Comparison of ENCODE assay signal across 18 mouse cellular contexts in genomic region chr14:23521080-23521684, GRCm38 (mm10).
DNase-seq lines count a peak whose midpoint lies in the region; ATAC-seq and TF ChIP-seq lines count a peak whose summit lies in the region.
"Had no signal": no experiment of that assay in that cellular context is flagged by ENCODE, and none has a peak within 500 bp of the region (broad histone marks: within the 10 kb centered on the region; RNA-seq: fewer than 3 reads in every experiment).

No protein-coding gene starts in this region.

- H3K27me3 ChIP-seq in kidney, embryonic 14.5 days (ENCODE audit: control insufficient read depth, insufficient read depth, low read length) = 0 out of 2 replicates have a peak, but pooled peaks cover 7% of the 10 kb centered on the region
- no peaks in the 10 kb centered on the region for H3K27me3 ChIP-seq in embryonic facial prominence, embryonic 12.5 days
- H3K27me3 ChIP-seq: forebrain, embryonic 15.5 days; heart, embryonic 15.5 days; neural tube, embryonic 12.5 days had no signal

- DNase-seq in kidney, postnatal 36 days = peak; percentile 10 to 13
- DNase-seq in forelimb bud, embryonic 11.5 days (ENCODE audit: low read depth, low spot score) = peak; percentile 59
- DNase-seq in lung, postnatal 36 days = peak; percentile 7
- no peak for DNase-seq in left cerebral cortex, adult 2 months (ENCODE audit: extremely low spot score in 1 of 2, low spot score in 2 of 2)
- no peak for DNase-seq in thymus, postnatal 10 days (ENCODE audit: low spot score in 2 of 2)
- DNase-seq: adrenal gland, postnatal 36 days; cerebellum, adult 2 months; gastrocnemius, adult 2 months; heart, adult 18-20 months; spleen, adult 18-20 months; thymus, adult 18-20 months had no signal

- intact Hi-C loops in left cerebral cortex, adult 2 months (cut with DNase I) = no loop called here

- H3K4me2 ChIP-seq in kidney, embryonic 14.5 days (replicated peaks; ENCODE audit: low read depth, low read length) = no peak overlapping the region
- H3K4me2 ChIP-seq in embryonic facial prominence, embryonic 12.5 days (replicated peaks) = no peak overlapping the region
- H3K4me2 ChIP-seq: forebrain, embryonic 15.5 days; heart, embryonic 15.5 days; liver, embryonic 11.5 days; midbrain, embryonic 11.5 days; neural tube, embryonic 12.5 days had no signal

- no peak overlapping the region for H3K27ac ChIP-seq in kidney, embryonic 14.5 days (ENCODE audit: low read depth, low read length)
- H3K27ac ChIP-seq in embryonic facial prominence, embryonic 12.5 days = peak overlapping the region; percentile 38
- no peak overlapping the region for H3K27ac ChIP-seq in left cerebral cortex, adult 2 months
- H3K27ac ChIP-seq: forebrain, embryonic 15.5 days; heart, embryonic 15.5 days; neural tube, embryonic 12.5 days had no signal

- 73% methylated on average over 10 of the region's 10 CpGs for WGBS in kidney, embryonic 14.5 days
- 31% methylated on average over 10 of the region's 10 CpGs for WGBS in embryonic facial prominence, embryonic 12.5 days

- no peak for ATAC-seq in kidney, embryonic 14.5 days (ENCODE audit: low FRiP score, low TSS enrichment)
- peak; percentile 59; the same call in 1 of the 2 replicates for ATAC-seq in embryonic facial prominence, embryonic 12.5 days (ENCODE audit: insufficient number of reproducible peaks, insufficient read depth, low FRiP score, low TSS enrichment)
- ATAC-seq: forebrain, embryonic 15.5 days had no signal

- H3K4me3 ChIP-seq in kidney, embryonic 14.5 days (ENCODE audit: low read length) = no peak overlapping the region
- no peak overlapping the region for H3K4me3 ChIP-seq in embryonic facial prominence, embryonic 12.5 days
- no peak overlapping the region for H3K4me3 ChIP-seq in left cerebral cortex, adult 2 months
- H3K4me3 ChIP-seq: forebrain, embryonic 15.5 days; gastrocnemius, adult 2 months; heart, embryonic 15.5 days; neural tube, embryonic 12.5 days had no signal

- no peak for TF ChIP-seq CTCF in left cerebral cortex, adult 2 months (IDR thresholded peaks at IDR 0.05)

- H3K36me3 ChIP-seq in kidney, embryonic 14.5 days (ENCODE audit: control insufficient read depth, insufficient read depth, low read length) = no peaks in the 10 kb centered on the region
- H3K36me3 ChIP-seq in embryonic facial prominence, embryonic 12.5 days = no peaks in the 10 kb centered on the region
- H3K36me3 ChIP-seq: forebrain, embryonic 15.5 days; heart, embryonic 15.5 days; neural tube, embryonic 12.5 days had no signal

- H3K9me3 ChIP-seq in kidney, embryonic 14.5 days (ENCODE audit: control insufficient read depth, low read length) = no peaks in the 10 kb centered on the region
- no peaks in the 10 kb centered on the region for H3K9me3 ChIP-seq in embryonic facial prominence, embryonic 12.5 days
- H3K9me3 ChIP-seq: forebrain, embryonic 15.5 days; heart, embryonic 15.5 days; neural tube, embryonic 12.5 days had no signal

- H3K4me1 ChIP-seq in kidney, embryonic 14.5 days (ENCODE audit: control insufficient read depth, insufficient read depth, low read length) = no peaks in the 10 kb centered on the region
- peaks cover 16% of the 10 kb centered on the region; the same call in 1 of the 2 replicates for H3K4me1 ChIP-seq in embryonic facial prominence, embryonic 12.5 days
- H3K4me1 ChIP-seq: forebrain, embryonic 15.5 days; heart, embryonic 15.5 days had no signal

- H3K9ac ChIP-seq in kidney, embryonic 14.5 days (ENCODE audit: low read depth, low read length) = no peak overlapping the region
- no peak overlapping the region for H3K9ac ChIP-seq in embryonic facial prominence, embryonic 12.5 days
- H3K9ac ChIP-seq: forebrain, embryonic 15.5 days; heart, embryonic 15.5 days; neural tube, embryonic 12.5 days had no signal

Comparison
In these comparisons a context has a peak if more than half of its experiments do, and no peak if none do; other contexts are left out.
1. DNase-seq: peak in kidney, postnatal 36 days (2 of 2), forelimb bud, embryonic 11.5 days (single experiment) and lung, postnatal 36 days (single experiment); none in left cerebral cortex, adult 2 months (0 of 2) and thymus, postnatal 10 days (0 of 2).